Comparison of ENCODE assay signal across 10 mouse cellular contexts in the genomic region with DNA sequence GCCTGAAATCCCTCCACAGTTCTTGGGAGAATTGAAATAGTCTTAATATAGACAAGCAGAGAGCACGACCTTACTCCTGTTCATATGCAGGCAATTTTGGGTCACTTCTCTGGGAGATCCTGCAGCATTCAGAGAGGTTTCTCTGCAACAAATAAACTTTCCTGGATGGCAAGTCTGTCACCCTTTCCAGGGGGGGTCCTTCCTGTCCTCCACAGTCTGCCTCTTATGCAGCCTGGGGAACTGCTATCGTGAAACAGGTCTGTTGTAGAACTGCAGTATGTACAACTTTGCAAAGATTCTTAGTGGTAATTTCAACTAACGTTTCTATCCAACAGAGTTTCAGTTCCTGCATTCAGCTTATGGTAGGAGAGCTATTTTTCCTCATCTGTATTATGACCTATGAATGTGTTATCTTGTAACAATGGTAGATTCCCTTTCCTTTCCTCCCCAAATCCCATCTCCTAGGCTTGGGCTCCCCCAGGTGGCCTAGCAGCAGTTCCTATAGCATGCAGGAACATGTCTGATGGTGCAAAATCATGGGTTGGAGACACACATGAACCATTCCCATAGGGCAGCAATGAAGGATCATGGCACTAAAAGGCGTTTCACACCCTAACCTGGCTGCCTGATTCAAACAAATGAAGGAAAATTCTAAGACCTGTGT. TPM values are rescaled to one million over a fixed set of nuclear protein-coding genes. Genes with fewer than 3 reads are reported as not detected.
DNase-seq lines count a peak whose midpoint lies in the region; TF ChIP-seq lines count a peak whose summit lies in the region.
"Had no signal": no experiment of that assay in that cellular context is flagged by ENCODE, and none has a peak within 500 bp of the region (broad histone marks: within the 10 kb centered on the region; RNA-seq: fewer than 3 reads in every experiment).

No protein-coding gene starts in this region.

- H3K4me1 ChIP-seq in lung, adult 2 months (ENCODE audit: control insufficient read depth, insufficient read depth, low read length), result no peaks in the 10 kb centered on the region

- no peak for TF ChIP-seq POLR2A in lung, adult 2 months (IDR thresholded peaks at IDR 0.05; ENCODE audit: borderline replicate concordance, extremely low read depth, low read depth, low read length)

- no peak overlapping the region for H3K27ac ChIP-seq in gastrocnemius, adult 2 months
- H3K27ac ChIP-seq: liver, embryonic 15.5 days had no signal

- no peak for DNase-seq in gastrocnemius, adult 2 months
- no peak for DNase-seq in gastrocnemius, adult 18-20 months (ENCODE audit: low spot score)
- no peak for DNase-seq in lung, adult 2 months
- no peak for DNase-seq in lung, postnatal 25 days (ENCODE audit: low spot score)
- peak; percentile 53 for DNase-seq in NIH3T3 (ENCODE audit: low read depth)
- DNase-seq in lung, postnatal 14 days, result peak; percentile 31
- DNase-seq in urinary bladder, postnatal 4 days (ENCODE audit: low spot score in 2 of 2), result no peak
- DNase-seq in layer of hippocampus, adult 9-10 months (ENCODE audit: low spot score), result no peak

- WGBS in lung, adult 2 months, result 83% methylated on average over 4 of the region's 4 CpGs

- no peak overlapping the region for H3K4me3 ChIP-seq in gastrocnemius, adult 2 months
- no peak overlapping the region for H3K4me3 ChIP-seq in lung, adult 2 months (replicated peaks; ENCODE audit: extremely low read depth, low read depth, low read length)
- H3K4me3 ChIP-seq: erythroblast, embryonic 14.5 days; liver, embryonic 15.5 days had no signal

- peak; percentile 60 for TF ChIP-seq CTCF in gastrocnemius, adult 2 months (IDR thresholded peaks at IDR 0.05)
- TF ChIP-seq CTCF in lung, adult 2 months (IDR thresholded peaks at IDR 0.05; ENCODE audit: insufficient read depth, low read length), result peak; percentile 43; the same call in 1 of the 2 replicates

- intact Hi-C loops in gastrocnemius, adult 2 months (cut with DNase I), result loop anchor here (5.0 kb wide), 1 partner anchor 131 kb away; no protein-coding TSS in a partner anchor

RNA-seq across cellular contexts. Expression of gene Relt, which starts 44.7 kb away (rescaled TPM):
- 10 to 100 TPM in 1 of 2 experiments, 1 to 10 TPM in 1; 9.5 to 19.8 TPM for total RNA-seq in gastrocnemius, adult 2 months (2021)
- total RNA-seq in gastrocnemius, adult 18-20 months (2021), result 10 to 100 TPM; 15.5 to 23.8 TPM
- polyA plus RNA-seq in lung, adult 2 months (2012; rRNA removed), result 13.1 and 20.0 TPM in 2 replicates

Comparison
In these comparisons a context has a peak if more than half of its experiments do, and no peak if none do; other contexts are left out.
1. DNase-seq: peak in NIH3T3 (single experiment) and lung, postnatal 14 days (single experiment); none in gastrocnemius, adult 2 months (single experiment), gastrocnemius, adult 18-20 months (single experiment), lung, adult 2 months (single experiment), lung, postnatal 25 days (single experiment), urinary bladder, postnatal 4 days (0 of 2) and layer of hippocampus, adult 9-10 months (single experiment).